Mouse (Mus musculus): ENCODE measurements around the gene Nup210l.
"Not testable (repeated sequence)": the region's sequence is repeated elsewhere in the genome, so short reads cannot be mapped to it uniquely, and the experiment has no call there.

Gene Nup210l

GRCm38 (mm10) chr3:90094453-90094852 lies 9.5 kb upstream of the Nup210l start:
- no peak for DNase-seq (ENCODE audit: low read depth, low spot score)

GRCm38 (mm10) chr3:90097928-90098327 lies 6.0 kb upstream of the Nup210l start:
- no peak for DNase-seq (ENCODE audit: low read depth, low spot score)

- DNase-seq (ENCODE audit: low read depth, low spot score), result no peak
Measured at GRCm38 (mm10) chr3:90101010-90101409, 2.9 kb upstream of the Nup210l start.

GRCm38 (mm10) chr3:90101673-90102072 lies 2.3 kb upstream of the Nup210l start:
- no peak for DNase-seq (ENCODE audit: low read depth, low spot score)

- DNase-seq (ENCODE audit: low read depth, low spot score), result no peak
Measured at GRCm38 (mm10) chr3:90102239-90102638, 1.7 kb upstream of the Nup210l start.

GRCm38 (mm10) chr3:90103176-90103575 lies 756 bp upstream of the Nup210l start:
- DNase-seq (ENCODE audit: low read depth, low spot score), result no peak

- DNase-seq (ENCODE audit: low read depth, low spot score), result no peak
Measured at GRCm38 (mm10) chr3:90111706-90112105, 7.8 kb downstream of the Nup210l start.

GRCm38 (mm10) chr3:90114342-90114741 lies 10.4 kb downstream of the Nup210l start:
- DNase-seq (ENCODE audit: low read depth, low spot score), result no peak

GRCm38 (mm10) chr3:90115526-90115925 lies 11.6 kb downstream of the Nup210l start:
- no peak for DNase-seq (ENCODE audit: low read depth, low spot score)

GRCm38 (mm10) chr3:90118132-90118790 lies 14.3 kb downstream of the Nup210l start:
- DNase-seq (ENCODE audit: low read depth, low spot score), result no peak

- DNase-seq (ENCODE audit: low read depth, low spot score), result not testable (repeated sequence)
Measured at GRCm38 (mm10) chr3:90122036-90122435, 18.1 kb downstream of the Nup210l start.

GRCm38 (mm10) chr3:90125710-90126109 lies 21.8 kb downstream of the Nup210l start:
- DNase-seq (ENCODE audit: low read depth, low spot score), result no peak

- DNase-seq (ENCODE audit: low read depth, low spot score), result no peak
Measured at GRCm38 (mm10) chr3:90127881-90128280, 23.9 kb downstream of the Nup210l start.

- no peak for DNase-seq (ENCODE audit: low read depth, low spot score)
Measured at GRCm38 (mm10) chr3:90132745-90133144, 28.8 kb downstream of the Nup210l start.

- no peak for DNase-seq (ENCODE audit: low read depth, low spot score)
Measured at GRCm38 (mm10) chr3:90133331-90133730, 29.4 kb downstream of the Nup210l start.

- peak; percentile 9 for DNase-seq (ENCODE audit: low read depth, low spot score)
Measured at GRCm38 (mm10) chr3:90134483-90134882, 30.6 kb downstream of the Nup210l start.

GRCm38 (mm10) chr3:90134993-90135392 lies 31.1 kb downstream of the Nup210l start:
- DNase-seq (ENCODE audit: low read depth, low spot score), result no peak

- no peak for DNase-seq (ENCODE audit: low read depth, low spot score)
Measured at GRCm38 (mm10) chr3:90136660-90137059, 32.7 kb downstream of the Nup210l start.

GRCm38 (mm10) chr3:90137606-90138005 lies 33.7 kb downstream of the Nup210l start:
- DNase-seq (ENCODE audit: low read depth, low spot score), result no peak

GRCm38 (mm10) chr3:90139962-90140361 lies 36.0 kb downstream of the Nup210l start:
- DNase-seq (ENCODE audit: low read depth, low spot score), result no peak

- DNase-seq (ENCODE audit: low read depth, low spot score), result no peak
Measured at GRCm38 (mm10) chr3:90145461-90145860, 41.5 kb downstream of the Nup210l start.

- DNase-seq (ENCODE audit: low read depth, low spot score), result no peak
Measured at GRCm38 (mm10) chr3:90146651-90147050, 42.7 kb downstream of the Nup210l start.

GRCm38 (mm10) chr3:90151086-90151740 lies 47.3 kb downstream of the Nup210l start:
- DNase-seq (ENCODE audit: low read depth, low spot score), result no peak

Data from embryo, embryonic 11.5 days (tissue).